ENCODE assay signal across 31 mouse cellular contexts in the genomic region with DNA sequence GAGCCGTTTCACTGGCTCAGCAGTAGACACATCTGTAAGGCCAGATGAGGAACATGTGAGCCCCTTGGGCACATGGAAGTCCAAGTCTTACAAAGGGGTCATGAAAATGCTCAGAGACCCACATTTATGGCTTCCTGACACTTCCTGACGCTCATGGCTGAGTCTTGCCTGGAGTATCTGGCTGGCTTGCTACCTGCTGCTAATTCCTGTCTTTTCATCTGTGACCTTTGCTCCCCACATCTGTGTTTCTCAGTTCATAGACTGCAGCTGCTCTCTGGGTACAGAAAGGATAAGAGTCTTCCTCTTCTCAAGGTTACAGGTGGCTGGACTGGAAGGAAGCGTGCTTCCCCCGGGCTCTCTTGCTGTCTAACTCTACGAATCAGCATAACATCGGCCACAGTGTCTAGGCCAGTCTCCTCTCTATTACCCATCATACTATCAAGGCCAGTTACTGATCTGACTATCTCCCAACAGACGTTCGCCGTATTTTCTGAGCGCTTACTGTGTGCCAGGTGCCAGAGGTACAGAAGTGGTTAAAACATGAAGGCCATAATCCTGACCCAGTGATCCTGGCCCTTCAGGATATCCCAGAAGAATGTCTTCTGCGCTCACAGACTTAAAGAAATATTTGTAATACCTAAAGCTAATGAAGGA. TPM values are rescaled to one million over a fixed set of nuclear protein-coding genes. Genes with fewer than 3 reads are reported as not detected.
A peak's percentile ranks its signal among the peaks of the same experiment; 100 is the strongest.
DNase-seq lines count a peak whose midpoint lies in the region; ATAC-seq lines count a peak whose summit lies in the region.
"Had no signal": no experiment of that assay in that cellular context is flagged by ENCODE, and none has a peak within 500 bp of the region (broad histone marks: within the 10 kb centered on the region; RNA-seq: fewer than 3 reads in every experiment).

No protein-coding gene starts in this region.

- no peak for ATAC-seq in midbrain, embryonic 11.5 days (ENCODE audit: low FRiP score)
- no peak for ATAC-seq in midbrain, embryonic 16.5 days
- ATAC-seq: activated CD4-positive, CD25-positive, alpha-beta regulatory T cell, adult 4 months; forebrain, embryonic 15.5 days; hindbrain, embryonic 16.5 days had no signal

- peak; percentile 12 for DNase-seq in embryo, embryonic 10.5 days (ENCODE audit: low spot score)
- no peak for DNase-seq in embryo, embryonic 10 days (ENCODE audit: low spot score)
- peak; percentile 62 for DNase-seq in midbrain, embryonic 11.5 days (ENCODE audit: low spot score, missing footprints)
- peak; percentile 76 for DNase-seq in A20 (ENCODE audit: low read depth, low spot score)
- peak; percentile 32 for DNase-seq in mesoderm, embryonic 11.5 days (ENCODE audit: low read depth, low spot score)
- DNase-seq in layer of hippocampus, adult 8-10 months (ENCODE audit: low spot score in 2 of 2): no peak
- no peak for DNase-seq in MN1 (ENCODE audit: low spot score)
- DNase-seq: adrenal gland, adult 8-10 months; adrenal gland, postnatal 25 days; B cell, adult 2 months; cerebellum, adult 18-20 months; cerebellum, adult 9-10 months; cerebellum, postnatal 14 days; embryo, embryonic 11 days; gastrocnemius, postnatal 10 days; gastrocnemius, postnatal 36 days; heart, postnatal 10 days; heart, postnatal 36 days had no signal

- no peak overlapping the region for H3K4me2 ChIP-seq in midbrain, embryonic 11.5 days
- no peak overlapping the region for H3K4me2 ChIP-seq in midbrain, embryonic 16.5 days (ENCODE audit: low read length)
- H3K4me2 ChIP-seq: embryonic facial prominence, embryonic 13.5 days; forebrain, embryonic 12.5 days; forebrain, embryonic 15.5 days; heart, embryonic 12.5 days; heart, embryonic 15.5 days; hindbrain, embryonic 13.5 days had no signal

- H3K4me1 ChIP-seq in midbrain, embryonic 11.5 days (ENCODE audit: control insufficient read depth, insufficient read depth, low read length): peaks cover 15% of the 10 kb centered on the region
- peaks cover 17% of the 10 kb centered on the region for H3K4me1 ChIP-seq in midbrain, embryonic 16.5 days (ENCODE audit: control insufficient read depth, insufficient read depth, low read length)

- no peak overlapping the region for H3K9ac ChIP-seq in midbrain, embryonic 11.5 days (ENCODE audit: low read length)
- no peak overlapping the region for H3K9ac ChIP-seq in midbrain, embryonic 16.5 days (ENCODE audit: low read depth, low read length)
- H3K9ac ChIP-seq: embryonic facial prominence, embryonic 13.5 days; forebrain, embryonic 12.5 days; forebrain, embryonic 15.5 days; heart, embryonic 12.5 days; heart, embryonic 15.5 days; hindbrain, embryonic 13.5 days had no signal

- H3K4me3 ChIP-seq in midbrain, embryonic 11.5 days (ENCODE audit: low read depth, low read length): no peak overlapping the region
- no peak overlapping the region for H3K4me3 ChIP-seq in midbrain, embryonic 16.5 days (ENCODE audit: low read depth, low read length)
- H3K4me3 ChIP-seq: embryonic facial prominence, embryonic 10.5 days; embryonic facial prominence, embryonic 13.5 days; erythroblast, embryonic 14.5 days; forebrain, embryonic 12.5 days; forebrain, embryonic 15.5 days; heart, embryonic 12.5 days; heart, embryonic 15.5 days; hindbrain, embryonic 10.5 days; hindbrain, embryonic 13.5 days had no signal

- H3K27ac ChIP-seq in midbrain, embryonic 11.5 days (ENCODE audit: low read depth, low read length): no peak overlapping the region
- no peak overlapping the region for H3K27ac ChIP-seq in midbrain, embryonic 16.5 days (ENCODE audit: low read length)
- H3K27ac ChIP-seq: embryonic facial prominence, embryonic 10.5 days; embryonic facial prominence, embryonic 13.5 days; forebrain, embryonic 12.5 days; forebrain, embryonic 15.5 days; heart, embryonic 15.5 days; hindbrain, embryonic 10.5 days; hindbrain, embryonic 13.5 days had no signal

- H3K27me3 ChIP-seq in midbrain, embryonic 11.5 days (ENCODE audit: control insufficient read depth, insufficient read depth, low read length): 0 out of 2 replicates have a peak, but pooled peaks cover 2% of the 10 kb centered on the region
- no peaks in the 10 kb centered on the region for H3K27me3 ChIP-seq in midbrain, embryonic 16.5 days (ENCODE audit: control insufficient read depth, insufficient read depth, low read depth, low read length)
- H3K27me3 ChIP-seq: embryonic facial prominence, embryonic 13.5 days; forebrain, embryonic 12.5 days; forebrain, embryonic 15.5 days; heart, embryonic 12.5 days; heart, embryonic 15.5 days had no signal

- WGBS in midbrain, embryonic 11.5 days: 86% methylated on average over 11 of the region's 11 CpGs
- 91% methylated on average over 11 of the region's 11 CpGs for WGBS in midbrain, embryonic 16.5 days

- no peaks in the 10 kb centered on the region for H3K9me3 ChIP-seq in midbrain, embryonic 11.5 days (ENCODE audit: control insufficient read depth, low read length)
- no peaks in the 10 kb centered on the region for H3K9me3 ChIP-seq in midbrain, embryonic 16.5 days (replicated peaks; ENCODE audit: control insufficient read depth, low read length, poor library complexity, severe bottlenecking)
- H3K9me3 ChIP-seq: embryonic facial prominence, embryonic 10.5 days; embryonic facial prominence, embryonic 13.5 days; forebrain, embryonic 12.5 days; forebrain, embryonic 15.5 days; heart, embryonic 12.5 days; heart, embryonic 15.5 days; hindbrain, embryonic 10.5 days had no signal

- no peaks in the 10 kb centered on the region for H3K36me3 ChIP-seq in midbrain, embryonic 11.5 days (ENCODE audit: control insufficient read depth, insufficient read depth, low read length)
- no peaks in the 10 kb centered on the region for H3K36me3 ChIP-seq in midbrain, embryonic 16.5 days (ENCODE audit: control insufficient read depth, insufficient read depth, low read length)
- H3K36me3 ChIP-seq: embryonic facial prominence, embryonic 10.5 days; embryonic facial prominence, embryonic 13.5 days; forebrain, embryonic 12.5 days; forebrain, embryonic 15.5 days; heart, embryonic 12.5 days; heart, embryonic 15.5 days; hindbrain, embryonic 10.5 days; hindbrain, embryonic 13.5 days had no signal

RNA-seq across cellular contexts. Expression of a gene that starts 2.6 kb away (rescaled TPM):
- polyA plus RNA-seq in midbrain, embryonic 11.5 days (2014; fragmentation: Nextera tagmentation; extraction: Ambion mirVana): 10.0 and 11.4 TPM in 2 replicates
- polyA plus RNA-seq in midbrain, embryonic 16.5 days (2015; fragmentation: Nextera tagmentation; extraction: Ambion mirVana): 17.7 and 18.2 TPM in 2 replicates
- total RNA-seq in layer of hippocampus, adult 8-10 months (2022): 10 to 100 TPM; 66.7 to 71.1 (median 68.5) TPM

RNA-seq across cellular contexts. Expression of a gene that starts 27.5 kb away (rescaled TPM):
- polyA plus RNA-seq in midbrain, embryonic 11.5 days (2014; fragmentation: Nextera tagmentation; extraction: Ambion mirVana): 0.82 and 1.5 TPM in 2 replicates
- polyA plus RNA-seq in midbrain, embryonic 16.5 days (2015; fragmentation: Nextera tagmentation; extraction: Ambion mirVana): 0.15 and 0.46 TPM in 2 replicates
- 1 to 10 TPM; 2.2 to 3.7 (median 2.8) TPM for total RNA-seq in layer of hippocampus, adult 8-10 months (2022)
- total RNA-seq: MEL had no signal
- polyA plus RNA-seq: activated CD4-positive, CD25-positive, alpha-beta regulatory T cell, adult 4 months; erythroblast, embryonic 14.5 days had no signal

RNA-seq across cellular contexts. Expression of a gene that starts 42.4 kb away (rescaled TPM):
- 12.5 and 15.0 TPM in 2 replicates for polyA plus RNA-seq in midbrain, embryonic 11.5 days (2014; fragmentation: Nextera tagmentation; extraction: Ambion mirVana)
- polyA plus RNA-seq in midbrain, embryonic 16.5 days (2015; fragmentation: Nextera tagmentation; extraction: Ambion mirVana): 6.7 and 7.6 TPM in 2 replicates
- total RNA-seq in layer of hippocampus, adult 8-10 months (2022): 10 to 100 TPM in 2 of 4 experiments, 1 to 10 TPM in 2; 5.9 to 11.1 (median 9.3) TPM

Comparison
In these comparisons a context has a peak if more than half of its experiments do, and no peak if none do; other contexts are left out.
1. DNase-seq: peak in embryo, embryonic 10.5 days (single experiment), midbrain, embryonic 11.5 days (single experiment), A20 (single experiment) and mesoderm, embryonic 11.5 days (single experiment); none in embryo, embryonic 10 days (single experiment), layer of hippocampus, adult 8-10 months (0 of 2) and MN1 (single experiment).